Mouse (Mus musculus): ENCODE results near the gene Ppif.

The Ppif gene

GRCm38 (mm10) chr14:25695059-25695458, 1.1 kb downstream of the Ppif start:
- DNase-seq (ENCODE audit: extremely low read depth, low read depth), result peak; percentile 77

DNA sequence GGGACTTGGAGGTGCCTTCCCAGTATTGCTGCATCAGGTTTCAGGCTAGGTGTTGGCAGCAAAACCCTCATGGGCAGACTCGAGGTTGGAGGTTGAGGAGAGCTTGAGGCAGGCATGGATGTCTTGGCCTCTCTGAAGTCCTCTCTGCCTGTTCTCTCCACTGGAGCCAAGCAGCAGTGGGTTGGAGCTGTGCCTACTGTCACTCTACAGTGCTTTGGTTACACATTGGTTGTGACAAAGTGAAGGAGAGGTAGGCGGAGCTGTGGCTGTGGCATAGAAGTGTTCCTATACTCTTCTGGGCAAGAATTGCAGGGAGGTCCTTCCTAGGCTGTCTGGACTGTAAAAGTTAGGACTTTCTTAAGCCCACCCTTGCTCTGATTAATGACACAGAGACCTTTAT, 2.4 kb downstream of the Ppif start:
- DNase-seq (ENCODE audit: extremely low read depth, low read depth), result no peak

- DNase-seq (ENCODE audit: extremely low read depth, low read depth), result no peak
These were observed 8.0 kb downstream of the Ppif start for GRCm38 (mm10) chr14:25701986-25702385.

DNA sequence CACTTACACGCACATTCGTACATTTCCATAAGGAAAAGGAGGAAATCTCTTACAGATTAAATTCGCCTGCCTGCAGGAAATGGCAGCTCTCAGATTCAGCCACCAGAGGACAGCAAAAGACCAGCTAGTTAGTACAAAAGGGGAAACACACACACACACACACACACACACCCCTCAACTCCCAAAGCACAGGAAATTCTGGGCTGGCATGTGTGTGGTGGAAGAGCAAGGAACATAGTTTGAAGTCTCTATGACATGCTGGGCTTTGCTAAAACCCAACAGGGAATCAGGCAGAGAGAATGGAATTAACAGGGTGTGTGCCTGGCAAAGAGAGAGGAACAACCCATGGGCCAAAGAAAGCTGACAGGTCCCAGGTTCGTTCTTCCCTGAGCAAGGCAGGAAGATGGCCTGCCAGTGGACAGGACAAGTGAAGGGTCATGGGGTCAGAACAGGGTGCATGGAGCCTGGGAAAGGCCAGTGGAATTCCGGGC, 13.8 kb downstream of the Ppif start:
- no peak for DNase-seq (ENCODE audit: extremely low read depth, low read depth)

GRCm38 (mm10) chr14:25708451-25708850, 14.5 kb downstream of the Ppif start:
- no peak for DNase-seq (ENCODE audit: extremely low read depth, low read depth)

DNA sequence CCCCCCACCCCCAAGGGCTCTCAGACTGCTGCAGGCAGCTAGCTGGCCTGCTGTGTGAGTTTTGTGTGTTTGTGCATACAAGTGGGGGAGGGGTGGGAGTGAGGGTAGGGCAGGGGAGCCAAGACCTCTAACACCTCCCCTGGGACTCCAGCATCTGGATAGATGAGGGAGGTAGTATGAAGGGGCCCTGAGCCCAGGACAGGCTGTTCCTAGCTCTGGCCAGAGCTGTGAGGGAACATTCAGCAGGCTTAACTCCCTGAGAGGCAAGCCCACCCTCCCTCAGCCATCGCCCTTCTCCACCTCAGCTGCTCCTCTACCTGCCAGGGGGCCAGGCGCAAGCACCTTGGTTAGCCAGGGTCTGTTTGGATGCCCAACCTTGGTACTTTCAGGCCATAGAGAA, 15.0 kb downstream of the Ppif start:
- DNase-seq (ENCODE audit: extremely low read depth, low read depth), result no peak

- no peak for DNase-seq (ENCODE audit: extremely low read depth, low read depth)
These were observed 16.1 kb downstream of the Ppif start for GRCm38 (mm10) chr14:25710073-25710472.

DNA sequence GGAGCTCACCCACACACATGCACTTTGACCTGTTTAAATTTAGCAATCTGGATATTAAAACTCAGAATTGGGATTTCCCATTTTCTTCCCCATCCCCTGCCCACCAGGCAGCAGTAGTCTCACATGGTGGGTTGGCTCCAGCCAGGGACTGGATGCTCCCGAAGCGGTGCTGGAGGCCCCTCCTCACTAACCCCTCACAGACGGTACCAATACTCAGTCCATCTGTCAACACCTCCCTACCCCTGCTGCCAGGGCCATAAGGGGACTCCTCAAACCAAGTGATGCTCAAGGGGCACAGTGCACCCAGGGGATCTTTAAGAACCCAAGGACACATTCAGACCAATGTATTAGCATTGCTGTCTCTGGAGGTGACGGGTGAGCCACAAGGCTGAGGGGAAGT, 16.7 kb downstream of the Ppif start:
- no peak for DNase-seq (ENCODE audit: extremely low read depth, low read depth)

GRCm38 (mm10) chr14:25711177-25711576, 17.2 kb downstream of the Ppif start:
- no peak for DNase-seq (ENCODE audit: extremely low read depth, low read depth)

DNA sequence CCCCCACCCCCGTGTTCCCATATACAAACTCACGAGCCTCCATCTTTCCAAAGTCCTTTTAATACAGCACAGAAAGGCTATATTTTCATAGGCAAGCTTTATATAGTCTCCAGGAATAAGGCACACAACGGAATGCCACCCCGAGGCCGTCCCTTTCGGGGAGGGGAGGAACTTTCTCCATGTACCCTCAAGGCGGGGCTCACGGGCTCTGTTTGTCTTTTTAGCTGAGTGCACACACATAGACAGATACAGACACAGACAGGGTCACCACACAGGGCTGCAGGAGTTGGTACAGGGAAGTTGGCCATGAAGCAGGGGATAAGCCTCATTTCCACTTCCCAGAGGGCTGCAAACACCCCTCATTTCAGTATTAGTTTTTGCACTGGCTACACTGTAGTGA, 17.6 kb downstream of the Ppif start:
- no peak for DNase-seq (ENCODE audit: extremely low read depth, low read depth)

- no peak for DNase-seq (ENCODE audit: extremely low read depth, low read depth)
These were observed 19.5 kb downstream of the Ppif start for GRCm38 (mm10) chr14:25713443-25713842.

GRCm38 (mm10) chr14:25716528-25716927, 22.6 kb downstream of the Ppif start:
- DNase-seq (ENCODE audit: extremely low read depth, low read depth), result no peak

DNA sequence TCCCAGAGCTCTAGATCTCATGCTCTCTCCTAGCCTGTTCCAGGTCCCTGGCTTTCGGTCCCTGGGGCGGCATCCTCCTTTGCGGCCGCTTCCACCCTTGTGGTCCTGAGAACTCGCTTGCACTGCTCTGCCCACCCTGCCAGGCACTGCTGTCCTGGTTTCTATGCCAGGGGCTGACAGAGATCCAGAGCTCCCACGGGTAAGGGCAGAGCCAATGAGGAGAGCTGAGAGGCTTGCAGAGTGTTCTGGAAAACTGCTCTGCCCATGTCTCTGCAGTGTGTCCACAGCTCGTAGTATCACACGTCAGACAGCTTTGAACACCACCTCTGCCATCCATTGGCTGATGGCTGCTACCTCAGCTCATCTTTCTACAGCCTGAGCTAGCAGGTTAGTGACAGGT, 23.8 kb downstream of the Ppif start:
- DNase-seq (ENCODE audit: extremely low read depth, low read depth), result no peak

- DNase-seq (ENCODE audit: extremely low read depth, low read depth), result no peak
These were observed 24.5 kb downstream of the Ppif start for GRCm38 (mm10) chr14:25718471-25718870.

DNA sequence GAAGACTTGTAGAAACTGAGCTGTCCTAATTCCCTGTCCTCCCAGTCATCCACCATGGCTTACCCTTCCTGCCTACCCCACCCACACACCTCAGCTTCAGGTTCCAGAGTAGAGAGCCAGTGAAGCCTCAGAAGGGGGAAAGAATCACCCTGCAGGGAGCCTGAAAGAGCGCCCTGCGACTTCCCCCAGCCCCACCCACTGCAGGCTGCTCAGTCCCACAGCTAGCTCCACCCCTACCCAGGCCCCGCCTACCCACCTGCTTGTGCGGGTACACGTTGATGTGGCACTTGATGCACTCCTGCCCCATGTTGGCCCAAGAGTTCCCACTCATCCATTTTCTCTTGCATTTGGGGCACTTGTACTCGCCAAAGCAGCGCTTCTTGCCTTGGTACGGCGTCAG, 25.4 kb downstream of the Ppif start:
- no peak for DNase-seq (ENCODE audit: extremely low read depth, low read depth)

DNA sequence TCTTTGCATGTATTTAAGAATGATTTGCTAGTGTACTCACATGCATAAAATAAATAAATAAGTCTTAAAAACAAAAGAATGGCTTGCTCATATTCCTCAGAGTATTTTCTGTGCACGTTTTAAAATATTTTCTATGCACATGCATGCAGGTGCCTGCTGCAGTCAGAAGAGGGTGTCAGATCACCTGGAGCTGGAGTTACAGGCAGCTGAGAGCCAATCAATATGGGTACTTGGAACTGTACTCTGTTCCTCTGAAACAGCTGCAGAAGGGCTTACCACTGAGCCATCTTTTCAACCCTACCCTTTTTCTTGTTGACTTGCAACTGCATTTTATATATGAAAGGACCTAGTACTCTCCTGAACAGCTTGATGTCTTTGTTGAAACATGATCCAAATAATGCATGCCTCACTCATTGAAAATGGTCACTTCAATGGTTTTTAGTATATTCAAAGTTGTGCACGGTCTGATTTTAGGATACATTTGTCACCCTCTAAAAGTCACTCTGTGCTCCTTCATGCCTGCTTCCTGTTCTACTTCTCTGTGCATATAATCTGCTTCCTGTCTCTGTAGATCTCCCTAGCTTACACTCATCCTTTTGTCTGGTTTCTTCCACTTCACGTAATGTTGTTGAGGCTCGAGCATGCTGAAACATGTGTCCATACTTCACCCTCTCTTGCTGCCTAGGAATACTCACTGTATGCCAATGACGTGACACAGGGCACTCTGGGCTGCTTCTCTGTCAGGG, 27.2 kb downstream of the Ppif start:
- DNase-seq (ENCODE audit: extremely low read depth, low read depth), result no peak

DNA sequence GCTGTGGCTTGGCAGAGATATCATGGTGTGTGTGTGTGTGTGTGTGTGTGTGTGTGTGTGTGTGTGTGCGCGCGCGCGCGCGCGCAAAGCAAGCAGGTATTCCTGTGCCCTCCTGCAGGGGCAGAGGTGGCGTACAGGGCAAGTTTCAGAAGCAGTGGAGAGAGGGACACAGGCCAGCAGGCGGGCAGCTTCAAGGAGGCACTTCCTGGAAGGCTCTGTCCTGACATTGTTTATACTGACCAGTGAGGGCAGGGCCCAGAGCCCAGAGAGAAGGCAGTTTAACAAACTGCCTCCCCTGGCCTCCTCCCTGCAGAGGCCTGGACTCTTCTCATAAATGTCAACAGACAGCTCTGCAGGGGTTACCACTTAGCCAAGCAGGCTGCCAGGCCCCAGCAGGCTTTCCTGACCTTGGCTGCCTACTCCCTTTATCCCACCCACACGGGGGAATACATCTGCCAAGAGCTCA, 31.1 kb downstream of the Ppif start:
- DNase-seq (ENCODE audit: extremely low read depth, low read depth), result no peak

- no peak for DNase-seq (ENCODE audit: extremely low read depth, low read depth)
These were observed 31.7 kb downstream of the Ppif start for GRCm38 (mm10) chr14:25725690-25726089.

- DNase-seq (ENCODE audit: extremely low read depth, low read depth), result no peak
These were observed 32.5 kb downstream of the Ppif start for GRCm38 (mm10) chr14:25726226-25727148.

DNA sequence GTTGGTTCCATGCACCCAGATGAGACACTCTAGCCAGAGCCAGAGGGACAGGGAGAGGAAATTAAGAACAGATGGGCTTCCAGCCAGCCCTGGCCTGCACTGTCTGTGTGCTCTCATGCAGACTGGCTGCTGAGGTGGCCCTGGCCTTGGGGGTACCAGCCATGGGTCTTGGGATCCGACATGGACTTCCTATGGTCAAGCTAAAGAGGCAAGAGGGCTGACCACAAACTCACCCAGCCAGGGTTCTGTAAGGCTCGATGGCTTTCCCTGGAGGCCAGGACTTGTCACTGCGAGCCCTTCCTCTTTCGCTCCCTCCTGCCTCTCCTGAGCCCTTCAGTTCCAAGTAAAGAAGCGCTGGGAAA, 33.2 kb downstream of the Ppif start:
- no peak for DNase-seq (ENCODE audit: extremely low read depth, low read depth)

DNA sequence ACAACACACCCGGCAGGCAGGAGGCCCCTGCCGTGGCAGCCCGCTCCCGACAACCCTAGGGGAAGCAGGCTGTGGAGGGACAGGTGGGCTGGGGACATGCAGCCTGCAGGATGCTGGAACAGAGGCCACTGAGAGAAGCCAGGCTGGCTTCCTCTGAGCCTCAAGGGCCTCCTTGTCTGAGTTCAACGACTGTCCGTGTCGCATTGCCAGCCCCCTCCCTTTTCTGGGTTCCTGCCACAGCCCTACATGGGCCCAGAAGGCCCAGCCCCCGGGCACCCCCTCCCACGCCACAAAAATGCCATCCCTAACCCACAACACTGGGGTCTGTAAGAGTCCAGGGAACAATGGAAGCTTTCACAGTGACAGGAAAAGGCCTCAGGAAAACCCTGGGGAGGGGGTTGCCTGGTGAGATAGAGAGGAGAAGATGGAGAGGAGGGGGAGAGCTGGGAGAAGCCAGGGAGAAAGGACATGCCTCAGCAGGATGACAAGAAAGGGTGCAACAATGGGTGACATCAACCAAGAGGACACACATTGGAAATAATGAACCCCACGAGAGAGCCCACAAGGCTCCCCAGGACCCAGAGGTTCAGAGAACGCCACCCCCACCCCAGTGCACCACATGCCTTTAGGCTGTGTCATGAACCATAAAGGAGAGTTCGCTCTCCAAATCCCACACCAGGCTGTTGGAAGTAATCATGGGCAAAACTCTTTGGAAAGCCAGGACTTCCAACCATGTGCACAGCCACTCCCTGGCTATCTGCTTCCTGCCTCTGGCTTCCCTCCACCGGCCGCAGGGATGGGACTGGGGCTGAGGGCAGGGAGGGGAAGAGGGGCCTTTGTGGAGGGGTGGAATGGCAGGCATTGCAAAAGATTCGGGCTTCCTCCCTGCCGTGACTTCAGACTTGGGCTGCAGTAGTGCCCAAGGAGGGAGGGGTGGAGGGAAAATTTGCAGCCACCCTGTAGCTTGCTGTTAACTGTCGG, 41.1 kb downstream of the Ppif start:
- DNase-seq (ENCODE audit: extremely low read depth, low read depth), result no peak

All from MEL-GATA-1-ER (cell line).